Mouse (Mus musculus): ENCODE measurements around the gene Defb25. TPM values are rescaled to one million over a fixed set of nuclear protein-coding genes. Genes with fewer than 3 reads are reported as not detected.
A peak's percentile ranks its signal among the peaks of the same experiment; 100 is the strongest.
"Not testable (repeated sequence)": the region's sequence is repeated elsewhere in the genome, so short reads cannot be mapped to it uniquely, and the experiment has no call there.

The Defb25 gene
- not detected for total RNA-seq (2022)

- no peak for DNase-seq (ENCODE audit: low spot score)
Measured at GRCm38 (mm10) chr2:152622953-152623352, at the start of gene Defb25. Gene Defb25 (minus strand): TSS chr2:152623053.

- no peak for DNase-seq (ENCODE audit: low spot score)
Measured at GRCm38 (mm10) chr2:152672166-152672565, 49.3 kb upstream of the Defb25 start.

- DNase-seq (ENCODE audit: low spot score): no peak
Measured at GRCm38 (mm10) chr2:152671642-152671999, 48.8 kb upstream of the Defb25 start.

GRCm38 (mm10) chr2:152670983-152671641 is 48.3 kb upstream of the Defb25 start:
- no peak for DNase-seq (ENCODE audit: low spot score)

- no peak for DNase-seq (ENCODE audit: low spot score)
Measured at GRCm38 (mm10) chr2:152669639-152670484, 47.0 kb upstream of the Defb25 start.

- peak; percentile 90 for DNase-seq (ENCODE audit: low spot score)
Measured at GRCm38 (mm10) chr2:152669256-152669638, 46.4 kb upstream of the Defb25 start, which contains the start of gene H13. Gene H13 (plus strand): TSS chr2:152669461.

- DNase-seq (ENCODE audit: low spot score): not testable (repeated sequence)
Measured at GRCm38 (mm10) chr2:152666191-152666590, 43.3 kb upstream of the Defb25 start.

- DNase-seq (ENCODE audit: low spot score): no peak
Measured at GRCm38 (mm10) chr2:152661163-152661562, 38.3 kb upstream of the Defb25 start.

GRCm38 (mm10) chr2:152657398-152657797 is 34.5 kb upstream of the Defb25 start:
- DNase-seq (ENCODE audit: low spot score): no peak

GRCm38 (mm10) chr2:152653874-152654715 is 31.2 kb upstream of the Defb25 start:
- no peak for DNase-seq (ENCODE audit: low spot score)

GRCm38 (mm10) chr2:152652901-152653620 is 30.2 kb upstream of the Defb25 start:
- peak; percentile 59 for DNase-seq (ENCODE audit: low spot score)

- DNase-seq (ENCODE audit: low spot score): peak; percentile 64
Measured at GRCm38 (mm10) chr2:152639406-152640113, 16.7 kb upstream of the Defb25 start.

- no peak for DNase-seq (ENCODE audit: low spot score)
Measured at GRCm38 (mm10) chr2:152638865-152639264, 16.0 kb upstream of the Defb25 start.

GRCm38 (mm10) chr2:152637381-152637780 is 14.5 kb upstream of the Defb25 start:
- no peak for DNase-seq (ENCODE audit: low spot score)

GRCm38 (mm10) chr2:152637006-152637322 is 14.1 kb upstream of the Defb25 start:
- DNase-seq (ENCODE audit: low spot score): no peak

- DNase-seq (ENCODE audit: low spot score): peak; percentile 82
Measured at GRCm38 (mm10) chr2:152636246-152637005, 13.6 kb upstream of the Defb25 start.

- DNase-seq (ENCODE audit: low spot score): no peak
Measured at GRCm38 (mm10) chr2:152634311-152634710, 11.5 kb upstream of the Defb25 start.

GRCm38 (mm10) chr2:152633334-152633733 is 10.5 kb upstream of the Defb25 start:
- no peak for DNase-seq (ENCODE audit: low spot score)

GRCm38 (mm10) chr2:152629904-152630303 is 7.1 kb upstream of the Defb25 start:
- DNase-seq (ENCODE audit: low spot score): no peak

GRCm38 (mm10) chr2:152629239-152629638 is 6.4 kb upstream of the Defb25 start:
- DNase-seq (ENCODE audit: low spot score): no peak

Measured in heart, adult 8-10 months (tissue).